Mouse (Mus musculus) thymus, postnatal 4 days (tissue): ENCODE measurements at regions not wholly inside any gene's neighbourhood (a gene's known extent, or its start where the extent isn't known, plus 50 kb on each side); places are given as distances from the start of the nearest gene placed in this dataset.
A peak's percentile ranks its signal among the peaks of the same experiment; 100 is the strongest.

Experiments used
- DNase-seq: peaks from one replicate; pipeline ENCODE4 v3.0.0; 2021

GRCm38 (mm10) chr17:14610791-14611522 is 83.1 kb downstream of the Thbs2 start:
- no peak for DNase-seq

DNA sequence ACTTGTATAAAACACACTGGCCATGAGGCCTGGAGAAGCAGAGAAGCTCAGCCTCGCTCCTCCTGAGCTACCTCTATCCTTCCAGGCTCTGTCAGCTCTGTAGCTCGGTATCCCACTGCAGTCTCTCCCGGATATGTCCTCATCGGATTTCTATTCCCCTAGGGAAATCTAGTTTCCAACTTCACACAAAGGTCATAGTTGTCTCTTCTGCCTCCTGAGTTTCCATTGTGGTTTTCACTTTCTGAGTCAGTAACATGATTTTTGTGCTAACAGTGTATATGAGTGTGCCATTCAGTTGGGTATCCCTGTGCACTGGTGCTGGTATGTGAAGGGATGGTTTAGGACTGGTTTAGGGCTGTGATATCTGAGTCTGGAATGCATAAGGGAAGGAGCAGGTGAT is 85.2 kb downstream of the Thbs2 start:
- no peak for DNase-seq

DNA sequence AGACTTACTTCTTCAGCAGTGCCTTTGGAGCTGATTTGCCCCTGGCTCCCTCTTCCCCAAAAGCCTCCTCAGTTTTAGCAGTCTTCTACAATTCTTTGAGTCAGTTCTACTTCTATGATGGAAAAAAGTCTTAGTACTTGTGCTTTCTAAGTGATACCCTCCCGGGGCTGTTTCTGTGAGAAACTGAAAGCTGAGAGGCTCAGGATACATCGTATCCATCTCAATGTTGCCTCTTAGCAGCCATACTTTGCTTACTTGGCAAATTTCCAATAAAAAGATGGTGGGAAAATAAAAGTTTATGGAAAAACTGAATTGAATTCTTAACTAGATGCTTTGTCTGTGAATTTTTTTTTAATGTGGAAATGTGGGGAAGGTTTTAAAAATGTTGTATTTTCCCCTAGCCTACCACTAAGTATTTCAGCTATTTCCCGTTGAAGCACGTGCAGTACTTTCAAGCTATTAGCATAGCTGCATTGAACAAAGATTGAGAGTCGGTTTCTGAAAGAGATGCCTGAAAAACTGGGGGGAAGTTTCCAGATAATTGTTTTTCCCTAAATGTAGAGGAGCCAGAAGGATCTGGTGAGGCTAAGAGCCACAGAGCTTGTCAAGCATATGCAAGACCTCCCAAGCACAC is 87.6 kb downstream of the Thbs2 start:
- DNase-seq = no peak

DNA sequence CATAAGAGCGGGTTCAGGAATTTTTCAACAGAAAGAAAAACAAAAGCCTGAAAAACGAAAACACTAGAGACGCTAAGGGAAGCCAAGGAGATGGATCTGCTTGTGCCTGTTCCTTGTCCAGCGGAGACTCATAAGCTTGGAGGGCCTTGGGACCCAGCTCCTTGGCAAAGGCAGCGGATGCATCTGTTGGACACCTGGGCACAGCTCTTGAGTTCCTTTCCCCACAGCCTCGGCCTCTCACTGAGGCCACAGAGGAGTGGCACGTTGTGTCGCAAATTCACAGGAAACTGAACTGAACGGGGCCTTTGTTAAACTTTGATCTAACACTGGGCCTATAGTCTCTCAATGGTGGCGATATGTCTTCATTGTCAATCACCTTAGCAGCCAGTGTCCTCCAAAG is 94.4 kb downstream of the Thbs2 start:
- DNase-seq = no peak

- no peak for DNase-seq
These were observed 97.6 kb downstream of the Thbs2 start for GRCm38 (mm10) chr17:14596470-14596869.

GRCm38 (mm10) chr17:14595525-14595924 is 98.5 kb downstream of the Thbs2 start:
- DNase-seq = no peak

GRCm38 (mm10) chr17:14588086-14588817 is 105.8 kb downstream of the Thbs2 start:
- DNase-seq = no peak

DNA sequence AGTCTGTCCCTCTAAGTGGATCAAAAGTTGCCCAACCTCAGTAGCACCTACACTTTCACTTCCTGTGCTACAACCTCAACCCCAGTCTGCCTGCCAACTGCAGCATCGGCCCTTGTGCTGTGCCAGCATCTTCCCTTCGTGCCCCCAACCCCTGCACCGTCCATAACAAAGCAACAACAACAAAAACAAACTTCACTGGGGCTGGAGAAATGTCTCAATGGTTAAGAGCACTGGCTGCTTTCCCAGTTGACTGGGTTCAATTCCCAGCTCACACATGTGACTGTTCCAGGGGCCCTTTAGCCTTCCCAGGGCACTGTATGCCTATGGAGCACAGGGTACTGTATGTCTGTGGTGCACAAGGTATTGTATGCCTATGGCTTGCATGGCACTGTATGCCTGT is 114.4 kb downstream of the Thbs2 start:
- DNase-seq = no peak

- no peak for DNase-seq
These were observed 115.3 kb downstream of the Thbs2 start for GRCm38 (mm10) chr17:14578721-14579120.

- no peak for DNase-seq
These were observed 115.8 kb downstream of the Thbs2 start for GRCm38 (mm10) chr17:14578194-14578593.

GRCm38 (mm10) chr17:14576159-14576558 is 117.9 kb downstream of the Thbs2 start:
- DNase-seq = no peak

DNA sequence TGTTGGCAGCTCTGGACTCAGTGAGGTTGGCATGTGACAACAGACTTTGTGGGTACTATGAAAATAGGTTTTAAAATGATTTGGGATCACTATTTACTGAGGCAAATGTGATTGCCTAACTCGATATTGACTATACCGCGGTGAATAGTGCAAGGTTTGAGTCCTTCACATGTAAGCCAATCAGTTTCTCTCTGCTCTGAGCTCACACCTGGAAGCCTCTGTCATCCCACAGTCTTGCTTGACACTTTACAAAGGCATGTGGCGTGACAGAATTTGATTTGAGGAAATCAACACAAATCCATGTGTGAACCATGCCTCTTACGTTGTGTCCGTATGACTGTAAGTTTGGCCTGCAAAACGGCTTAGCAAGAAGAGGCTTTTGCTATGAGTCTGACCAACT is 122.9 kb downstream of the Thbs2 start:
- DNase-seq = no peak

DNA sequence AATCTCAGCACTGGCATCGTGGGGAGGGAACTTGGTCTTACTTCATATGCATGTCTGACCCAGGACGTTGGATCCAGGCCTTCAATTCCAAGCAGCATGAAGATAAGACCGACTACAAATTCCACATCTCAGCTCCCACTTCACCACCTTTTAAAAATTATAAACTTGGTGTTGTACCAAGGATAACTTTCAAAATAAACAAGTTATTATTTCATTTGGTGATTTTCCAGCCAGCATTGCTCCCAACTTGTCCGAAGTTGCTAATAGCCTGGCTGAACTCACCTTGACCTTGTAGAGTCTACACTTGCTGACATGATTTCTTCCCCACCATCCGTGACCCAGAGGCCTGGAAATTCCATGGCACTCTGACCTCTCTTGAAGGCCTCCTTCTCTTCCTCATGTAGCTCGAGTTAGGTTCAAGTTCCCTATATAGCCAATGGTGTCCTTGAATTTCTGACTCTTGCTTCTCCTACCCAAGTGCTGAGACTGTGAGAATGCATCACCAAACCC is 123.7 kb downstream of the Thbs2 start:
- DNase-seq = no peak

DNA sequence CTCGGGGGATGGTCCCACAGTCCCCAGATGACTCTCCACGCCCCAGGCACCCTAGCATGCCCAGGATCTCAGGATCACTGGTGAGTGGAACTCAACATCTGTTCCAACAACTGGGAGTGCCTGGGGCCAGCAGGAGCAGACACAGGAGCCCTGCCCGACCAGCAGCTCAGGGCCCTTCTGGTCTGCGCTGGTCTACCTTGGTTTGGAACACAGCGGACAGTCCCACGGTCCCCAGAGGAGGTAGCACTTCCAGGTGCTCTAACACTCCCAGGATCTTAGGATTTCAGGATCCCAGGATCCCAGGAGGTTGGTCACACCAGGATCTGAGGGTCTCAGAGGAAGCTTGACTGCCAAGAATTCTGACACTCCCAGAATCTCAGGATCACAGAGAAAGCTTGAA is 131.8 kb downstream of the Thbs2 start:
- DNase-seq = no peak

- no peak for DNase-seq
These were observed 136.8 kb downstream of the Thbs2 start for GRCm38 (mm10) chr17:14557214-14557613.

DNA sequence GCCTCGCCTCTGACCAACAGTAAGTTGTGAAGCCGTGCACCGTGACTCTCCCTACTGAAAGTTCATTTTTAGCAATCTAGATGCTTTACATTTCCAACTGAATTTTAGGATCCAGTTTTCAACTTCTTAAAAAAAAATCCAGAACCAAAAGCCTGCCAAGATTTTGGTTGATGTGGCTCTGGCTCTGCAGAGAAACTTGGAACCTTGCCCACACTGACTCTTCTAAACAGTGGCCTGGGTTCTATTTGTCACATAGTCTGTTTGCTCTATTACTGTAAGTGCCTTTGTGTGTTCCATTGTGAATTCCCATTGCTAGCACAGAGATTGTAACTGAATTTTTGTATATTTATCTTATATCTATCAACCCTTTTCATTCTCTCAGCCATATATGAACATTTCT is 140.8 kb downstream of the Thbs2 start:
- DNase-seq = no peak

- no peak for DNase-seq
These were observed 142.0 kb downstream of the Thbs2 start for GRCm38 (mm10) chr17:14552081-14552480.

GRCm38 (mm10) chr17:14551610-14552009 is 142.4 kb downstream of the Thbs2 start:
- DNase-seq = no peak

DNA sequence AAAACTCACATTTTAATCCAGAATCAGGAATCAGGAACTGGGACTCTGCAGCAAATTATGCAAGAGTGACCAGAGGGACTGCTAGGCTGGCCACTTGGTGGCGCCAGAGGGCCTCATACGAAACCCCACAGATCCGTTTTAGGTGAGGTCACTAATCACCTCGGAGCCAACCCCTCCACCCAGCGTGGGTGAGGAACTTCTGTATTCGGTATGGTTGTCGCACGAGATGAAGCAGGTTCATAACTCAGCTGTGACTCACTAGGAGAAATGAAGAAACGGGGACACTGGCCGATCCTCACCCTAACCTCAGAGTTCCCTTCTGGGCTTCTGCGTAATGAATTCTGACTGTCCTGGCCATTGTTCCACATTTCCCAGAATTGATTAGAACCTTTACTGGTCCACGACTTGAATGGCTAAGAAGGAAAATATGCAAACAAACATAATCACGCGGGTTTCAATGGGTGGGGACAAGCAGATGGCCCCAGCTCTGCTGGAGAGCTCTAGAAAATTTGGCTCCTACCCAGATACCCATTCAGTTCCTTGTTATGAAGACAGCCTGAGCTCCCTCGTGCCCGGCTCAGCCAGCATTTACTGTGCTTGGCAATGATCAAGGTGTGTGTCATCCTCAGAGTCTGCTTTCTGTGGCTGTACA is 148.1 kb downstream of the Thbs2 start:
- DNase-seq = peak; percentile 77

GRCm38 (mm10) chr17:14544343-14545002 is 149.6 kb downstream of the Thbs2 start:
- no peak for DNase-seq

- no peak for DNase-seq
These were observed 153.0 kb downstream of the Thbs2 start for GRCm38 (mm10) chr17:14541035-14541434.

DNA sequence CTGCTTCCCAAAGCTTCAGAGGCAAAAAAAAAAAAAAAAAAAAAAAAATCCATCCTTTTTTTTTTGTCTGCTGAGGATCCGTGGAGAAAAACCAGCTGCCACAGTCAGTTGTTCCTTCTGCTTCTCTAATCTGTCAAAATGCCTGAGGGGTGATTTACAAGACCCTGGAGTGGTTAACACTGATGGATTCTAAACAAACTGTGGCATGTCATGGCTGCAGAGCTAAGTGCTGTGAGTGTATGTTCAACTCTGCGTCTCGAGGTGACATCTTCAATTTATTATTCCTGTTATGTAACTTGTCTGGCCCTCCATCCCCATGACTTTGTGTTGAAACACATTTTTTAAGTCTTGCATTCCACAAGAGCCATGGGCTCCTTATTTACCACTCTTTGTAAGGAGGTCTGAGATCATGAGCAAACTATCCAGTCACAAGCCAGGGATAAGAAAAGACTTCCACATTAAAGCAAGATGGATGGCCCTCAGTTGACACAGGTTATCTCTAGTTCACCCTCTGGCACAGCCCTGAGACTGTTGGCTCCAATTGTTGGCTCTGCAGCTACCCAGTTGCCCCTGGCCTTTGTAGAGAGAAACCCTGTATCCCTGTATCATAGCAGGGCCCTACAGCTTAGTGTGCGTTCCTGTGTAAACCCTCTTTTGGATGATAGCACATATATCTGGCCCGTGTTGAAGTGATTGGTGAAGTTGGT is 153.6 kb downstream of the Thbs2 start:
- no peak for DNase-seq
